Mouse (Mus musculus) adrenal gland, postnatal 36 days (tissue): ENCODE measurements around the gene Arfrp1. TPM values are rescaled to one million over a fixed set of nuclear protein-coding genes. Genes with fewer than 3 reads are reported as not detected.

Experiments used
- DNase-seq, 2 experiments: peaks; one replicate each; pipeline ENCODE4 v3.0.0; 2021; ENCODE audit warnings: mixed read lengths in 1 of 2
- long read RNA-seq, 2 experiments: library from polyadenylated mRNA; stranded (forward); transcript quantifications; one replicate each; pipeline ENCODE4 v2.0.0; 2021; ENCODE audit warnings: borderline sequencing depth in 2 of 2
- total RNA-seq, 2 experiments: library from RNA; stranded (reverse); gene quantifications; 2 replicates each; pipeline ENCODE4 v1.2.3; 2021

Arfrp1 gene
- total RNA-seq: 10 to 100 TPM; 38.9 to 45.5 TPM
- long read RNA-seq, experiment 1, transcript Arfrp1-203 (8 exons, 2,447 nt): major isoform, 54 of 84 reads
- long read RNA-seq, experiment 1, partial matches to known transcripts: 6 of 84 reads
- long read RNA-seq, experiment 1, other reads (novel, unspliced or antisense): 21 of 84 reads
- long read RNA-seq, experiment 2, transcript Arfrp1-203 (8 exons, 2,447 nt): major isoform, 20 of 28 reads
- long read RNA-seq, experiment 2, partial matches to known transcripts: 3 of 28 reads
- long read RNA-seq, experiment 2, other reads (novel, unspliced or antisense): 4 of 28 reads

DNA sequence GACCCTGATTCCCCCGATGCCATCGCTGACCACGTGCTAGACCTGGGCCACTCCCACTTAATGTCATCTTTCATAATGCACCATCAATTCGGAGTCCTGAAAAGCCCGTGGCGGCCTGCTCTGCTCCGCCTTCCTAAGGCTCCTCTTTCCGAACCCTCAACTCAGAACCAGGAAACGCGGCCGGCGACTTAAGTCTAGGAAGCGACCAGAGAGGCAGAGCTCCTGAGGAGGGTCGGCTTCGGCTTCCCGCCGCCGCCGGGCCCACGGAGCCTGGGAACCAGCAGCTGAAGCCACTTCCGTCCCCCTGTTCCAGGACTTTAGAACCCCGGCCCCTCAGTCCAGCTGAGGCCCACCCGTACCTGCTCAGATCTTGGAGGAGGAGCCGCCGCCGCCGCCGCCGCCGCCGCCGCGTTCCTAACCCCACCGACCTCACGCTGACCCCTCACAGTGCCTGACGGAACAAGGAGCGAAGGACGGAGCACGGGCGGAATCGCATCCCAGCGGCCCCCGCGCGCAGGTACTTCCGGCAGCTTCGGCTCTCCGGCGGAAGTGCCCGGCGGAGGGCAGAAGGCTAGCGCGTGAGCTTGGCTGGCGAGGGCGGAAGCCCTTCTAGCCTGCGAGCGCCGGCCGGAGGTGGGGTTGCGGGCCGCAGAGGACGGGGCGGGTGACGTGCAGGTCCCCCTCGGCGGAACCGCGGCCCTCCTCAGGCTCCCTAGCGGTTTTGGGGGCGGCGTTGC is at the start of gene Arfrp1, which contains the start of gene Zgpat:
Gene Arfrp1 (minus strand): TSS at position 545 of the 737 bp plus-strand sequence.
Gene Zgpat (plus strand): TSS at position 69 of the 737 bp plus-strand sequence.
- peak; percentile 93 to 95 for DNase-seq

DNA sequence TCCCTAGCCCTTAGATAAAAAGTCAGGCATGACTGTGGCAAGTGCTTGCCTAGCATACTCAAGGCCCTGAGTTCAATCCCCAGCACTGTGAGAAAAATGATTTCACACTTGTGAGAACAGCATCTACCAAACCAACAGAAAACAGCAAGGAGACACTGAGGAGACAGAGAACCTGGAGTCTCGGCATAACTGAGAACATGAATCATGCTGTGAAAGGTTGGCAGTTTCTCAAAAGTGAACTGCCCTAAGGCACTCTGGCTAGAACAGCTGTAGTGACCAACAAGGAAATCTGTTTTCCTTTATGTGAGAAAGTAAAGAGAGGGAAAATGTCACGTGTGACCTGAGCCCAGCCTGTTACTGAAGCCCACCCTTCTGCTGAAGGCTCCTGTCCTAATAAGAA is 47.9 kb upstream of the Arfrp1 start:
- DNase-seq: peak in 1 of 2 experiments; percentile 31

DNA sequence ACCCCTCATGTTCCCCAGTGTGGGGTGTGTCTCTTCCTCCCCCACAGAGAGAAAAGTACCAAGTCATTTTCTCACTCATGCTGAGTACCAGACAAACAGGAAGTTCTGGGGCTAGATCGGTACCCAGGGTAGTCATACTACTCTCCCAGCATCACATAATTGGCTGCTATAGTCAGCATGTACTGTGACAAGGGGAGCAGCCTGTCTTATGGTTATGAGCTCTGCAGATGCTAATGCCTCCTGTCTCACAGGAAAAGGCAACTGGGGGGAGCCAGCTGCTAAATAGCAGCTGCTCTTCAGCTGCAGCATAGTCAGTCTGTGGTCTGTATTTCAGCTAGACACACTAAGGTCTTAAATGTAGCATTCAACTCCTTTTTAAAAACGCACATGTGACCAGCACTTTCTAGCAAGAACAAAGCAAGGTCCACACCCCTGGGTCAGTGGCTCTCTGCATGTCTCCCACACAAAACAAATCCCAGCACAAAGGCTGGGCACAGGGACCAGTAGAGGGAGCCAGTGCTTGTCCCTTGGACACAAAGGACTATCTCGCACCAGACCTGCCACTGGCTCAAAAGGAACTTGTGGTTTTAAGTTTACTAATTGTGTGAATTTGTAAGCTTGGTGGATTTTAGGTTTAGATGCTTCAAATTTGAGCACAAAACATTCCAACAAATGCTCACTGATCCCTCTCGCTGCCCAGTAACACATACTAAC is 45.7 kb upstream of the Arfrp1 start:
- DNase-seq: peak; percentile 78 to 85

DNA sequence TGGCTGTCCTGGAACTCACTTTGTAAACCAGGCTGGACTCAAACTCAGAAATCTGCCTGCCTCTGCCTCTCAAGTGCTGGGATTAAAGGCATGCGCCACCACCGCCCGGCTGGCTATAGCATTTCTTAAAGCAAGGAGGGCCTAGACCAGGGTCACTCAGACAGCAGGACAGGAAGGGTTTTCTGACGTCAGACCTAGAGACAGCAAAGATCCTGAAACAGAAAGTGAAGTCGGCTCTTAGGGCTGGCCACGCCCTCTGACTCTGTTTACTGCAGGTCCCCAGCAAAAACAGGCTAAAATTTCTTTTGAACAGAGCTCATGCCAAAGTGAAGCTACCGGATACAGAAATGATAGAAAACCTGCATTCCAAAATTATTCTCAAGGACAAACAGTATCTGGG is 44.4 kb upstream of the Arfrp1 start:
- DNase-seq: no peak

DNA sequence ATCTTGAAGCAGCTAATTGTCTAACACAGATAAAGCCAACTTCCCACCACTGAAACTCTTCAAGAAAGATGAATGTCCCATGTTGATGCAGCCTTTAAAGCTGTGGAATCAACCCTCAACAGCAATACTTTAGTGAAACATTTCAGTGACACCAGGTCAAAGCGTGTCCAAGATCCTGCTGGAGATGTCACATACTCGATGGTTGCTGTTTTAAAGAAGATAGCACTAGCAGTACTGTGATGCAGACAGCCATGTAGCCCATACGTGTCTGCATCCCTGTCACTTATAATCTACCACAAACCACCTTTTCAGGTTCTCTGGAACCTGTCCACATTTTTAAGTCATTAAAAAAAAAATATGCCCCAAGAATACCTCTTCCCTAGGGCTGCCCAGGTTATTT is 38.5 kb upstream of the Arfrp1 start:
- DNase-seq: no peak

DNA sequence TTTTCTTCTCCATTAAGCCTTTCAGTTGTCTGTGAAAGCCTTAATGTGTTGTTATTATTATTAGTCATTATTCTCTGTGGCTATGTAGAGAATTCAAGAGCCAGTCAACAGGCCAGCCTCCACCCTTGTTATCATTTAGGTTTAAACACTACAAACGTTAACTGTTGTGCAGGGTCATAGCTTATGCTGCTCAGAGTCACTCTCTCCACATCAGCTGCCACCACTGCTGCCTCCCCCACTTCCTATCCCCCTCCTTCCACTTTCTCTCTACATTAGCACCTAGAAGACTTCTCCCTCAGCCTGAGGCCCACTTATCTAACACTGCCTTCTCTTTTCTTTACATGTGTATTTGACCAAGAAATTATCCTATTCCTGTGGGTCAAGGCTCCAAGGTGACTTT is 36.3 kb upstream of the Arfrp1 start:
- no peak for DNase-seq

DNA sequence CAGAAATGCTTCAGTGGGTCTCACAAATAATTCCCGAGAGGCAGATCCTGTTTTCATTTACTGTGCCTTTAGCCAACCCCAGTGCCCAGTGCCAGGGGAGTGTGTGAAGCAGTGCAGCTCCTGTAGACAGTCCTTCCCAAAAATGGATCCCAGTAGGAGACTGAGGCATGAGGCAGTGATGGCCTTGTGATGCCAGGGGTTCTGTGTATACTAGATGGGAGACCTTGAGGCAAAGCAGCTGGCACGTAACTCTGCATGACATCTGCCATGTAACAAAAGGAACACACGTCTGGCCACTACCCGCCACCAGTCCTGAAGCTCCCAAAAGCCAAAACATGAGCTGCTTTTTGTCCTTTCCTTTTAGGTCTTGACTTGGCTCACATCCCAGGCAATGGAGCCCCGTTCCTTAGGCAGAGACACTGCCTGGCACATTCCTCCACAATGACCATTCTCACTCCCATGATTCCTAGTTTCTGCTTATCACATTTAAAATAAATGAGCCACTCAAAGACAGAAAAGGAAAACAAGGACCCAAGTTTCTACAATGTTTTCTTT is 32.1 kb upstream of the Arfrp1 start:
- peak; percentile 43 to 62 for DNase-seq

DNA sequence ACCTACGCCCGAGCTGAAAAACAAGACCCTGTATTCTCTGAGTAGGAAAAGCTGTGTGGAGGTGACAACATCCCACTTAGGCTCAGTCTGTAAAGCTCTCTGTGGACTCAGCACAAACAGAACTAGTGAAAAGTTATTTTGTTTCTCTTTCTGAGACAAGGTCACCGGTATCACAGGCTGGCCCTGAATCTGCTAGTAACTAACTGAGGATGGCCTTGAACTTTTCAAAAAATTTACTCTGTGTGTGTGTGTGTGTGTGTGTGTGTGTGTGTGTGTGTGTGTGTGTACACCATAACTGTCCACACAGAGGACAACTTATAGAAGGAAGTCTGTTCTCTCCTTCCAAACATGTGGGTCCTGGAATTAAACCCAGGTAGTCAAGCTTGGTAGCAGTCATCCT is 28.9 kb upstream of the Arfrp1 start:
- DNase-seq: peak in 1 of 2 experiments; percentile 54

DNA sequence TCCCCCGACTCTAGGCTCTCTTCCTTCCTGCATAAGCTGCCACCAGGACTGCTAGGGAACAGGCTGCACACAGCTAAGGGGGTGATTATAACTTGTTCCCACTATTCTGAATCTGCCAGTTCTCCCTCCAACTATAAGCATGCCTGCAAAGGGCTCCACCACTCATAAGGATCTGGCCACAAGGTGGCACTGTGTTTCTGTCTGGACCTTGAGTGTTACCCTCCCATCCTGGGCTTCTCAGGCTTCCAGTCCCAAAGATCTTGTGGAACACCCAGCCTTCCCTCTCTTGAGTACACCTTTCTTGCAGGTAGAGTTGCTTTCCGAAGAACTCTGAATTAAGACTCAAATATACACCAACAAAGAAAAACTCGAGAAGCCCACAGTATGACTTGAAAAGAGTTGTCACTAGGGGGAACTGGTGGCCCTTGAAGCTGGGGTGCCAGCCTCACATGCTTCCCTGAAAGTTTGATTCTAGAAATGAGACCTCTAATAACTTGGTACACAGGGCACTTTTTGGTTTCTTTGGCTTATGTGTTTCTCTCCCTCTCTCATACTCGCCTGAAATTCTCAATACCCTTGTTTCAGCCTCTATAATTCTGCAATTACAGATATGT is 27.5 kb upstream of the Arfrp1 start:
- DNase-seq: peak; percentile 91

DNA sequence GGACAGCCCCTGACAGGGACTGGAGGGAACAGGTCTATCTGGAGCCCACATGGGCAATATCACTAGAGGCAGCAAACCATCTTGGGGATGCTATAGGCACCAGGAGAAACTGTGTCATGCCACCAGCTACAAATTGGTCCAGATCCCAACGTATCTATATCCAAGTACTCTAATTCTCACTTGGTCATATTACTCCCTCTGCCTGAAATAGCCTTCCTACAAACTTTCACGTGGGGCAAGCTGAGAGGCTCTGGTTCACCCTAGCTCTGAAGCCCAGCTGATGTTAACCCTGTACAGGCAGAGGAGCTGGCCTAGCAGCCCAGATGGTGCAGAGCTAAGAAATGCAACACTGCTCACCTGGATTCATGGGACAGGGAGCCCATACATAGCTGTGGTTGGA is 26.3 kb upstream of the Arfrp1 start:
- DNase-seq: no peak

DNA sequence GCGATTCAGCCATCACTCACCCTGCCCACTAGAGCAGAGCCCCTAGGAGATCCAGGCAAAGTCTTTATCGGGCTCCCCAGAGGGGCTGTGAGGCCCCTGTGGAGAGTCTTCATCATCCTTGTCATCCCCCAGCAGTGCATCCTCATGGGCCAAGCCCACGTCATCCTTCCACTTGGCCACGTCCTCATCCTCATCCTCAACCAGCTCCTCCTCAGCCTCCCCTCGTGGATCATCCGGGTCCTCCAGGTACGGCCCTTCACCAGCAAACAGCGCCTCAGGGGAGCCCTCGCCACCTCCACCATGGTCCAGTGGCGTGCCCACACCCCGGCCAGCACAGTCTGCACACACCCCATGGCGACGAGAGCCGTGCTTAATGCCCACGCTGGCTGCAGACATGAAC is 25.8 kb upstream of the Arfrp1 start:
- DNase-seq: no peak

DNA sequence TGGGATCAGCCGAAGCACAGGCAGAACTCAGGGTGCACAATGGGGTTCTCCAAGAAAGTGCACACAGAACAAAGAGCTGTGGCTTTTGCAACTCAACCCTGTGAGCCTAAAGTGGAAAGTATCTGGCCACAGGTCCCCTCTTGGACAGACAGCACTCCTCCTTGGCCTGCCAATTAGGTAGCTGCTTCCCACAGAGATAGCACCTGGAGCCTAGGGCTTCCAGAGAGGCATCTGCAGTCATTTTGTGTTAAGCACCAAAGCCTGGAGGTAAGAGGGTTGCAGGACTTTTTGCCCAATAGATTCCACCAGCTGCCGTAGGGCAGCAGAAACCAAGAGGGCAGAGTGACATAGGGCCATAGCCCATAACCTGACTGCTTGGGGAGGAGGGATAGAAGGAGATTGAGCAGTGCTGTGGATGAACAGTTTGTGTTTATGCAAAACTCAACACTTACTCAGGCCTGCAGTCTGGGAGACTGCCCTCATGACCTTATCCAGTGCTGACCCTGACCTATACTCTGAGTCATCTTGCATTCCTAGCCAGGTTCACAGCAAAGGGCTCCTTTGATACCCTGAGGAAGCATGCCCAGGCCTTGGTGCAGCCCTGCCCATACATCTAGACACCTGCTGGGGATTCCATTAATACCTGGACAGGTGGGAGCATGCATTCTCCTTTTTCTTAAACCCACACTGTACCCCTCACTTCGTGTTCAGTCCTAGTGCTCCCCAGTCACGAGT is 25.1 kb upstream of the Arfrp1 start:
- DNase-seq: peak; percentile 59 to 60

DNA sequence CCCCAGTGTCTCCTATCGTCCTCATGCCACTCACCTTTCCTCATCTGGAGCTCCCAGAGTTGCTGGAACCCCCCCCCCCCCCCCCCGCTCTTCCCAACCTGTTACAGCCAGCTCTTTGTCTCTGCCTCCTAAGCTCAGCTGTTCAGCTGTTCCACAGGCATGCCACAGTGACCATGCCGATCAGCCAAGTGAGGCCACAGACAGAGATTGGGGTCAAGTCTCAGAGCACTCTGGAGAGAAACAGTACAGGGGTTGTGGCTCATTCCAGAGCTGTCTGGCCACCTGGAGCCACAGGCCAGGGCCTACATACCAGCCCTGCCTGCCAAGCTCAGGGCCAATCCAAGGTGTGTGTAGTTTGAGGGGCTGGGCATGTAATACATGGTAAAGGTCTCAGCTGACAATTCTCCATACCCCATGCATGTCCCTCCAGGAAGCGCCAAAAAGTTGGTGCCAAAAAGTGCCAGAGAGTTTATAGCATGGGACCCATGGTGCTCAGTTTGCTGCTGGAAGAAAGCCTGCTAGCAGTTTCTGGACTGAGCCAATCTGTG is 21.5 kb upstream of the Arfrp1 start:
- DNase-seq: no peak

DNA sequence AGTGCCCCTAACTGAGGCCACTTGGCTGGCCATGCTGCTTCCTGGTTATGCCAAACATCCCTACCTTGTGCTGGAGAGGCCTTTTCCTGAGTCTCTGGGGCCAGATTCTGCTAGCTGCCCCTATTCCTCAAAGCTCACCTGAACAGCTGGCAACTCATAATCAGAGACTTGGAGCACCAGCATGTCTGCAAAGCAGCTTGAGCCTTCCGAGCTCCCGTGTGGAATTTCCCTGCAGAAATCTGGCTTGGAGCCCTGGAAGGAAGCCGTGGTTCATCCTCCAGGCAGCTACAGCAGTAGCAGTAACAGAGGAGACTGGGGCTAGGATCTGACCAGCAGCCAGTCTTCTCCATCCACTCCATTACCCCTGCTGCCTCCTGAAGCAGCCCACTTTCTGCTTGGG is 20.7 kb upstream of the Arfrp1 start:
- peak; percentile 60 to 68 for DNase-seq

DNA sequence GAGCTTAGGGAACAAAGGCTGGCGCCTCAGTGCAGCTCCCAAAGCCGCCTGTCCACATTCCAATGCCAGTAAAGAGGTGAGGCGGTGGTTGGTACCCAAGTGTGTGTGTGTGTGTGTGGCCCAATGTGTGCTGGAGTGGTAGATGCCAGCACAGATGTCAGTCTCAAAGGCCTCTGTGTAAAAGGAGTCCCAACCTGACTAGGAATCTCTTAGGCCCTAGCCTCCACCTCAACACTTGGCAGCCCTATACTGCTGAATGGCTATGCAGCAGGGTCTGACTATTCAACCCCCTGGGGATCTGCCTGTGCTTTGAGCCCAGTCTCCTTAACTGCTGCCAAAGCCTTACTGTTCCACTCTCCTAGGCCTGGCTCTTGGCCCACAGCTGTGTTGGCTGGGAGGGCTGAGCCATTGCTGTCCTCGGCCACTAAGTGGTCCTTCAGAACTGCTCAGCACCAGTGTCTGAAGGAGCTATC is 19.8 kb upstream of the Arfrp1 start:
- DNase-seq: peak; percentile 38 to 70

DNA sequence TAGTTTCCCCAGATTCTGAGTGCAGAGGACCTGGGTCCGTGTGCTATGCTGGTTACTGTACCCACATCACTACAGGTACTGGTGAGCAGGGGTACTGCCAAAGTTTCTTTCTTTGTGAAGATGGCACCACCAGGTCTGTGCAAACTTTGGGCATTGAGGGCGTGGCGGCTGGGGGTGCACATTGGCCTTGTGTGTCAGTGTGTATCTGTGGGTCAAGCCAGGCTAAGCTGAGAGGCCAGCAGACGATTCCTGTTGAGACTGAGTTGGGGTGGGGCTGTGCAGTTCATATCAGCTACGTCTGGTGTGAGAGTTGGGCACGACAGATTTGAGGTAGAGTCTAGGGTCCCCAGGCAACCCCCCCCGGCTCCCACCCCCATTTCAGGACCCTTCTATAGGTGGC is 19.3 kb upstream of the Arfrp1 start:
- no peak for DNase-seq

DNA sequence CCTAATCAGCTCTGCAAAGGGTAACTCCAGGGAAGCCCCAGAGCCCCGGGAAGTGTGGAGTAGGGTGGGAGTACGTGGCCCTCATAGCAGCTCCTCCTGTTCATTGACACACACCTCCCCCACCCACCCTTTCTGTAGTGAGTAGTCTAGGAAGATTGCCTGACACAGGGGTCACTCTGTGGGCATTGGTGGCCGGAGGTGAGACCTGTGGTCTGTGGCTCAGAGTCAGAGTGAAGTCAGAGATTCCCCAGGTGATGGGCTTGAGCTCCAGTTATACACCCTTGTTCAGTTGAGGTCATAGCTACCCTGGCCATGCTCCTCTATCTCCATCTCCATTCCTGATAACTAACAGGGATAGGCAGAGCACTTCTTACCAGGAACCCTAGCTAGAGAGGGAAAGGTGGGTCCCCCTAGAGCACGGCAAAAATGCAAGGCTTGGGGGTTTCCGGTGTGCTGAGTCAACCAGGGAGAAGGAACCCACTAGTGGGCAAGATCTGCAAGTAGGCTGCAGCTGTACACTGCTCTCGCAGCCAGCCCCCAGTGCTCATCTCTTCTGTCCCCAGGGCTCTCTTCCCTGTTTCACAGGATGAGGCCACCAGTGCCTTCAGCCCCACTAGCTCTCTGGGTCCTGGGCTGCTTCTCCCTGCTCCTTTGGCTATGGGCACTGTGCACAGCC is 16.6 kb upstream of the Arfrp1 start:
- no peak for DNase-seq

DNA sequence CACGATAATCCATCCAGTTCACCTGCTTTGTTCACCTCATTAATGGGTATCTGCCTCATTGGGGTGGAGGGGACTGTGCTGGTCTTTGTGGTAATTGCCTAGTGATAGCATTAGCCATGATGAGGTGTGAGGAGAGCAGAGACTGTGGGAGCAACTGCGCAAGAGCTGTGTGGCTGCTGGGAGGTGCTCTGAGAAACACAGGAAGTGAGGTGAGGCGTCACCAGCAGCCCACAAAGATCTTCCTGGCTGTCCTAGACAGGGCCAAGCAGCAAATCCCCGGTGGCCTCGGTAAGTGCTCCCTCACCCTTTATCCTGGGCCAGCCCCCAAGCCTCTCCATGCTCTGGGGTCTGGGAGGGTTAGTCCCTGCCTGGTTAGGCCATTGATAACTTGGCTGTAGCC is 15.9 kb upstream of the Arfrp1 start:
- no peak for DNase-seq

DNA sequence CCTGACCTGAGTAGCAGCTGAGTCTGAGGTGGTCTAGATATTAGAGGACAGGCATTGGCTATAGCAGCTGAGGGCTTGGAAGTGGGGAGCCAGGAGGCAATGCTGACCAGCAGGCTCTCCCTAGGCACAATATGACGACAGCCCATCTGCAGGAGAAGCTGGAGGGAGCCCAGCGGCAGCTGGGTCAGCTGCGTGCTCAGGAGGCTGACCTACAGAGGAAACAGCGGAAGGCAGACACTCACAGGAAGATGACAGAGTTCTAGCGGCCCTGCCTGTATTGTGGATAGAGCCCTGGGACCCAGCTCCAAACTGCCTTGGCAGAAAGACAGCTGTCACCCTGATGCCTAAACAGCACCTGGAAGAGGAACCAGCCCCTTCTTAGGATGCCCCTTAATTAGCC is 15.0 kb upstream of the Arfrp1 start:
- no peak for DNase-seq

DNA sequence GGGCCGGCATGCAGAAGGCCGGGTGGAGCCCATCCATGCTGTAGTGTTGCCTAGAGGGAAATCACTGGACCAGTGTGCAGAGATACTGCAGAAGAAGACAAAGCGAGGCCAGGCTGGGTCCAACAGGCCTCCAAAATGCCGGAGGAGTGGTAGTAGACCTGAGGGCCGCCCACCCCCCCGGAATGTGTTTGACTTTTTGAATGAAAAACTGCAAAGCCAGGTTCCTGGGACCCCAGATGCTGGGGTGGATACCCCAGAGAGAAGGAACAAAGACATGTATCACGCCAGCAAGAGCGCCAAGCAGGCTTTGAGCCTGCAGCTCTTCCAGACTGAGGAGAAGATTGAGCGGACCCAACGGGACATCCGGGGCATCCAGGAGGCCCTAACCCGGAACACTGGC is 14.6 kb upstream of the Arfrp1 start, which contains the start of gene Lime1:
Gene Lime1 (plus strand): TSS at position 301 of the 400 bp plus-strand sequence.
- DNase-seq: no peak
